22 mouse cellular contexts compared by ENCODE assay signal in the genomic region with DNA sequence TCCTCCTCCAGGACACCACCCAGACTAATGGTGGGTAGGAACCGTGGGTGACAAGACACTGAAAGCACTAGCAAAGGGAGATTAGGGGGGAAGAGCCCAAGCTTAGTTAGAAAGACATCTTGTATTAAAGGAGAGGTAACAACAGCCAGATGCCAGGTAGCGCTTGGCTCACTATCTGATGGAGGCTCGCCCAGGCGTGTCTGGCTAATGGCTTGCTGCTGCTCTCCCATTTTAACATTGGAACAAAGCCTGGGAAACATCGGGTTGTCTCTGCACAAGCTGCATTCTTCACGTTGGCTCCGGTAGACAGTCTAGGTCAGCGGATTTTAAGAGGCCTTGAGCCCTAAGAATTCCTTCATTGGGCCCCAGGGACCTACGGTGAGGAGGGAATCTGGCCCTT. TPM values are rescaled to one million over a fixed set of nuclear protein-coding genes. Genes with fewer than 3 reads are reported as not detected.
DNase-seq lines count a peak whose midpoint lies in the region; ATAC-seq and TF ChIP-seq lines count a peak whose summit lies in the region.
"Had no signal": no experiment of that assay in that cellular context is flagged by ENCODE, and none has a peak within 500 bp of the region (broad histone marks: within the 10 kb centered on the region; RNA-seq: fewer than 3 reads in every experiment).

No protein-coding gene starts in this region.

- no peak overlapping the region for H3K27ac ChIP-seq in gastrocnemius, adult 2 months
- no peak overlapping the region for H3K27ac ChIP-seq in intestine, embryonic 15.5 days
- H3K27ac ChIP-seq: heart, embryonic 10.5 days; liver, embryonic 15.5 days; lung, embryonic 15.5 days had no signal

- H3K4me1 ChIP-seq in intestine, embryonic 15.5 days (replicated peaks) = no peaks in the 10 kb centered on the region
- H3K4me1 ChIP-seq: heart, embryonic 10.5 days; liver, embryonic 15.5 days; lung, embryonic 15.5 days had no signal

- TF ChIP-seq POLR2A in brain, embryonic 14.5 days (IDR thresholded peaks at IDR 0.05; ENCODE audit: borderline replicate concordance, extremely low read depth, insufficient read depth, insufficient read length, poor library complexity, severe bottlenecking) = no peak

- H3K9ac ChIP-seq in intestine, embryonic 15.5 days = no peak overlapping the region
- H3K9ac ChIP-seq: liver, embryonic 15.5 days; lung, embryonic 15.5 days had no signal

- 72% methylated on average over 9 of the region's 9 CpGs for WGBS in intestine, embryonic 15.5 days

- DNase-seq in gastrocnemius, adult 2 months = peak; percentile 33
- no peak for DNase-seq in gastrocnemius, adult 8-10 months (ENCODE audit: low spot score in 2 of 2)
- DNase-seq in left cerebral cortex, postnatal 4 days = peak; percentile 38
- DNase-seq in left cerebral cortex, adult 11 months (ENCODE audit: low spot score) = no peak
- DNase-seq in NIH3T3 (ENCODE audit: low read depth) = peak; percentile 36
- peak; percentile 43 for DNase-seq in brain, embryonic 14.5 days (ENCODE audit: low read depth)
- DNase-seq: adrenal gland, postnatal 36 days; cerebellum, adult 18-20 months; cerebellum, postnatal 36 days; heart, postnatal 4 days; kidney, postnatal 36 days; layer of hippocampus, postnatal 36 days; liver; lung, postnatal 36 days; thymus, adult 18-20 months; thymus, postnatal 4 days had no signal

- no peak for ATAC-seq in intestine, embryonic 15.5 days
- ATAC-seq: forebrain, embryonic 16.5 days; intestine, embryonic 16.5 days had no signal

- H3K4me2 ChIP-seq in intestine, embryonic 15.5 days (replicated peaks) = no peak overlapping the region
- H3K4me2 ChIP-seq: liver, embryonic 15.5 days; lung, embryonic 15.5 days had no signal

- no peaks in the 10 kb centered on the region for H3K9me3 ChIP-seq in intestine, embryonic 15.5 days
- H3K9me3 ChIP-seq: heart, embryonic 10.5 days; liver, embryonic 15.5 days; lung, embryonic 15.5 days had no signal

- H3K27me3 ChIP-seq in intestine, embryonic 15.5 days (replicated peaks) = no peaks in the 10 kb centered on the region
- H3K27me3 ChIP-seq: liver, embryonic 15.5 days; lung, embryonic 15.5 days had no signal

- intact Hi-C loops in gastrocnemius, adult 2 months (cut with DNase I) = no loop called here
- intact Hi-C loops in left cerebral cortex, postnatal 4 days (cut with DNase I) = no loop called here

- H3K36me3 ChIP-seq in intestine, embryonic 15.5 days = no peaks in the 10 kb centered on the region
- H3K36me3 ChIP-seq: heart, embryonic 10.5 days; liver, embryonic 15.5 days; lung, embryonic 15.5 days had no signal

- no peak for TF ChIP-seq CTCF in gastrocnemius, adult 2 months (IDR thresholded peaks at IDR 0.05)
- no peak for TF ChIP-seq CTCF in brain, embryonic 14.5 days (IDR thresholded peaks at IDR 0.05; ENCODE audit: borderline replicate concordance, extremely low read depth, insufficient read depth, insufficient read length)

- no peak overlapping the region for H3K4me3 ChIP-seq in gastrocnemius, adult 2 months
- H3K4me3 ChIP-seq in intestine, embryonic 15.5 days (replicated peaks) = no peak overlapping the region
- H3K4me3 ChIP-seq: heart, embryonic 10.5 days; liver, embryonic 15.5 days; lung, embryonic 15.5 days had no signal

RNA-seq across cellular contexts. Expression of a gene that starts 10.5 kb away (rescaled TPM):
- 1 to 10 TPM; 2.0 to 2.5 TPM for total RNA-seq in gastrocnemius, adult 2 months (2021)
- total RNA-seq in gastrocnemius, adult 8-10 months (2022) = 1 to 10 TPM; 1.2 to 2.4 (median 1.8) TPM
- 1 to 10 TPM; 7.4 to 7.5 TPM for total RNA-seq in left cerebral cortex, postnatal 4 days (2021)
- polyA plus RNA-seq in brain, embryonic 14.5 days (2012; rRNA removed) = 5.5 and 12.7 TPM in 2 replicates
- 4.1 and 4.9 TPM in 2 replicates for polyA plus RNA-seq in intestine, embryonic 15.5 days (2015; fragmentation: Nextera tagmentation; extraction: Ambion mirVana)

Comparison
In these comparisons a context has a peak if more than half of its experiments do, and no peak if none do; other contexts are left out.
1. DNase-seq: peak in gastrocnemius, adult 2 months (single experiment), left cerebral cortex, postnatal 4 days (single experiment), NIH3T3 (single experiment) and brain, embryonic 14.5 days (single experiment); none in gastrocnemius, adult 8-10 months (0 of 2) and left cerebral cortex, adult 11 months (single experiment).